Mouse (Mus musculus) embryonic facial prominence, embryonic 14.5 days (tissue): ENCODE measurements around the gene Rep15. TPM values are rescaled to one million over a fixed set of nuclear protein-coding genes. Genes with fewer than 3 reads are reported as not detected.

Experiments used
- ATAC-seq: fragments of 200-750 bp; cut with Nextera tagmentation; 2 replicates; pipeline ENCODE4 v1.8.0; 2017; ENCODE audit warnings: low read depth, moderate number of reproducible peaks, moderate TSS enrichment
- DNase-seq: peaks from one replicate; pipeline ENCODE4 v3.0.0-alpha.2; 2015; ENCODE audit warnings: low spot score
- H3K27ac ChIP-seq: fragments of 300-500 bp; sonication (generic); replicated peaks from 2 replicates; pipeline ENCODE4 v1.5.1; 2014; ENCODE audit warnings: low read depth, mild to moderate bottlenecking, low read length, moderate library complexity
- H3K27me3 ChIP-seq: fragments of 300-500 bp; sonication (generic); replicated peaks from 2 replicates; pipeline ENCODE4 v1.6.1; 2014; ENCODE audit warnings: low read length; ENCODE audit not compliant: control insufficient read depth, insufficient read depth
- H3K36me3 ChIP-seq: fragments of 300-500 bp; sonication (generic); 2 replicates; pipeline ENCODE4 v1.6.1; 2014; ENCODE audit warnings: low read length, mixed read lengths; ENCODE audit not compliant: control insufficient read depth, insufficient read depth
- H3K4me1 ChIP-seq: fragments of 300-500 bp; sonication (generic); 2 replicates; pipeline ENCODE4 v1.6.1; 2014; ENCODE audit warnings: antibody characterized with exemption, low read length; ENCODE audit not compliant: control insufficient read depth, insufficient read depth
- H3K4me2 ChIP-seq: fragments of 300-500 bp; sonication (generic); 2 replicates; pipeline ENCODE4 v1.6.1; 2014; ENCODE audit warnings: low read depth, mild to moderate bottlenecking, low read length, moderate library complexity, mixed read lengths
- H3K4me3 ChIP-seq: fragments of 300-500 bp; sonication (generic); 2 replicates; pipeline ENCODE4 v1.5.1; 2014; ENCODE audit warnings: low read depth, mild to moderate bottlenecking, low read length
- H3K9ac ChIP-seq: fragments of 300-500 bp; sonication (generic); 2 replicates; pipeline ENCODE4 v1.6.1; 2014; ENCODE audit warnings: low read depth, mild to moderate bottlenecking, low read length, moderate library complexity, mixed read lengths
- H3K9me3 ChIP-seq: fragments of 300-500 bp; sonication (generic); 2 replicates; pipeline ENCODE4 v1.6.1; 2016; ENCODE audit warnings: low read length; ENCODE audit not compliant: control insufficient read depth
- WGBS: fragments of 180-500 bp; shearing (Covaris S2); extraction: QIAGEN DNeasy Blood & Tissue Kit; methylation state at CpG from one replicate; pipeline ENCODE4 v1.1.7; 2014; 5-methylcytosine and 5-hydroxymethylcytosine counted together
- polyA plus RNA-seq: library from polyadenylated mRNA; unstranded; fragments of >200 nt; fragmentation: Nextera tagmentation; extraction: Ambion mirVana; gene quantifications from 2 replicates; pipeline ENCODE4 v1.2.1, GENCODE M21; 2014

The Rep15 gene
- 1.00 and 1.4 TPM in 2 replicates for polyA plus RNA-seq

DNA sequence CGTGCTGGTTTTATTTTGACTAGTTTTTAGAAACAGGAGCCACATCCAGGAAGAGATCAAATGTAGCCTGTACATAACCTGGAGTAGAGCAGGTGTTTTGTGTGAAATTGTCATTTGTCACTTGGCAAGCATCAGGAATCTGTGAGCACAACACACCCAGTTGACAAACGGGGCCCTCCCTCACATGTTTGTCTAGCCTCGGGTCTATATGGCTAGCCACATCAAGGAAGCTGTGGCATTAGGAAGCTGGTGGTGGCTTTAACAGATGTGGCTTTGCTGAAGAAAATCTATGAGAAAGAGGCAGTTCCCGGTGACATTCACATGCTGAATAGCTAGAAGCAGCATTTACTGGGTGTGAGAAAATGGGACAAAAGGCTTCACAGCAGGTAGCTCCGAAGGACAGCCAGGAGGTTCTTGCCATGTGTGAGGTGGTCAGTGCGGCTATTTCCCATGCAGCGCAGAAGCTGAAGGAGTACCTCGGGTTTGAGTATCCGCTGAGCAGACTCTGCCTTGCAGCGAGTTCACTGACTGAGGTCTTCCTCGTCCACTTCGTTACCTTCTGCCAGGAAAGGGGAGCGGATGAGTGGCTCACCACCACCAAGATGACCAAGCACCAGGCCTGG lies at the start of gene Rep15:
Rep15 (plus strand) TSS at position 282 of the 623 bp plus-strand sequence.
- 60% methylated on average over 13 of the region's 13 CpGs for WGBS
- Histone ChIP-seq H3K27ac (no peak within 1 kb of the TSS), H3K9ac (no peak within 1 kb of the TSS), H3K9me3 (no peaks in the 10 kb centered on the region), H3K27me3 (no peaks in the 10 kb centered on the region), H3K4me3 (no peak within 1 kb of the TSS), H3K4me2 (no peak within 1 kb of the TSS), H3K36me3 (peaks cover 52% of the 10 kb centered on the region), H3K4me1 (no peaks in the 10 kb centered on the region)
- ATAC-seq (no peak), DNase-seq (no peak)

DNA sequence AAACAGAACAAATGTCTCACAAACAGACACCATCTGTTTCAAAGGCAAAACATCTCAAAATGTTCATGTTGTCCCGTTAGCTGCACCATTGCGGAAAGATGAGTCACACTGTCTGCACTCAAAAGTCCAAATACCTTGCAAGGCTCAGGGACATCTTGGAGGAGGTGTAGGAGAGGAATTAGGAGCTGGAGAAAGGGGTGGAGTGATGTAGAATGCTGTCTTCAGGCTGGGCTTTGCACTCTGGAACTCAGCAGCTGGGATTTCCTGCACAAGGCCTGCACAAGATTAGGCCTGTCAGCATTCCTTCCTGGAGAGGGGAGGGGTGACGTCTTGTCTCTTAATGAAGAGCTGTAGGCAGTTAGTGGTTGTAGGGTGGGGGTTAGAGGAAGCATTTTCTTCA lies 47.8 kb upstream of the Rep15 start:
- no peak overlapping the region for H3K4me3 ChIP-seq
- H3K9me3 ChIP-seq, result no peaks in the 10 kb centered on the region
- 47% methylated on average over 3 of the region's 3 CpGs for WGBS
- peaks cover 3% of the 10 kb centered on the region for H3K4me1 ChIP-seq
- no peak overlapping the region for H3K9ac ChIP-seq
- peaks cover 5% of the 10 kb centered on the region; the same call in 1 of the 2 replicates for H3K36me3 ChIP-seq
- H3K27ac ChIP-seq, result no peak overlapping the region
- peak; percentile 77 for DNase-seq
- no peaks in the 10 kb centered on the region for H3K27me3 ChIP-seq
- peak; percentile 68 for ATAC-seq
- no peak overlapping the region for H3K4me2 ChIP-seq

- 44% methylated on average over 5 of the region's 5 CpGs for WGBS
- Histone ChIP-seq H3K9ac (no peak overlapping the region), H3K4me1 (no peaks in the 10 kb centered on the region), H3K27ac (no peak overlapping the region), H3K36me3 (peaks cover 37% of the 10 kb centered on the region), H3K9me3 (no peaks in the 10 kb centered on the region), H3K4me2 (no peak overlapping the region), H3K27me3 (no peaks in the 10 kb centered on the region), H3K4me3 (no peak overlapping the region)
- peak; percentile 80 for DNase-seq
- ATAC-seq, result no peak
Measured at GRCm38 (mm10) chr6:146994236-146994635, 38.1 kb upstream of the Rep15 start.

DNA sequence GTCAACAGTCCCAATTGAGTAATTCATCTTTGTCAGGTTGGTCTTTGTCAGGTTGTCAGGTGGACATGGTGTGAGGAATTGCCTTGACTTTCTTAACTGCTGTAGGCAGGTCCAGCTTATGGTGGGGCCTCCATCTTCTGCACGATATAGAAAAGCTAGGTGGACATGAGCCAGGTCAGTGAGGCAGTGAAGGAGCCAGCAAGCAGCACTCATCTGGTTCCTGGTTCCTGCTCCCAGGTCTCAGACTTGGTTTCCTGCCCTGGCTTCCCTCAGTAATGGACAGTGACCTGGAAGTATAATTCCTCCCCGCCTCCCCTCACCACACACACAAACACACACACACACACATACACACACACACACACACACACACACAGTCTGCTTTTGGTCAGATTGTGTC lies 37.0 kb upstream of the Rep15 start:
- no peak for ATAC-seq
- no peak overlapping the region for H3K9ac ChIP-seq
- H3K9me3 ChIP-seq, result no peaks in the 10 kb centered on the region
- H3K4me1 ChIP-seq, result no peaks in the 10 kb centered on the region
- H3K36me3 ChIP-seq, result peaks cover 44% of the 10 kb centered on the region
- no peak overlapping the region for H3K27ac ChIP-seq
- WGBS, result 82% methylated on average over 2 of the region's 2 CpGs
- H3K27me3 ChIP-seq, result no peaks in the 10 kb centered on the region
- H3K4me2 ChIP-seq, result no peak overlapping the region
- no peak overlapping the region for H3K4me3 ChIP-seq
- DNase-seq, result no peak

GRCm38 (mm10) chr6:146995878-146996277 lies 36.5 kb upstream of the Rep15 start:
- ATAC-seq (no peak), DNase-seq (no peak)
- H3K4me2 ChIP-seq, result no peak overlapping the region
- no peaks in the 10 kb centered on the region for H3K9me3 ChIP-seq
- 87% methylated on average over 6 of the region's 6 CpGs for WGBS
- H3K27ac ChIP-seq, result no peak overlapping the region
- H3K27me3 ChIP-seq, result no peaks in the 10 kb centered on the region
- H3K9ac ChIP-seq, result no peak overlapping the region
- no peaks in the 10 kb centered on the region for H3K4me1 ChIP-seq
- no peak overlapping the region for H3K4me3 ChIP-seq
- H3K36me3 ChIP-seq, result peaks cover 48% of the 10 kb centered on the region

DNA sequence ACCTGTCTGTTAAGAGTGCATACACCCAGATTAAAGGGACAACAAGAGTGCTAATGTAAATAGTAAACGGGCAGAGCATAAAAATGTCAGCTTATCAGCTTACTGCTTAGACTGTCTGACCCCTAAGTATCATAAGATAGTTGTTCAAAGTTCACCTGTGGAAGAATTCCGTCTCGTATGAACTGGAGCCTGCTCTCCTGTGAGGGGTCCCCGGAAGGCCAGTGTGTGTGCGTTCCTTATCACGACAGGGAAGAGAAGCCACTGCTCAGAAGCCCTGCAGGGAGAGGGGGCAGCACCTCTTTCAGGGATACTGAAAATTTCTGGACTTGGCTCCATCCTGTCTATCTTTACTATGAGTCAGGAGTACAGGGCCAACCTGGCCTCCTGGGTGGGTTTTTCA lies 35.4 kb upstream of the Rep15 start:
- Histone ChIP-seq H3K9me3 (no peaks in the 10 kb centered on the region), H3K4me3 (no peak overlapping the region), H3K9ac (no peak overlapping the region), H3K27ac (no peak overlapping the region), H3K4me2 (no peak overlapping the region), H3K27me3 (no peaks in the 10 kb centered on the region), H3K36me3 (peaks cover 59% of the 10 kb centered on the region), H3K4me1 (no peaks in the 10 kb centered on the region)
- DNase-seq, result no peak
- WGBS, result 87% methylated on average over 6 of the region's 6 CpGs
- ATAC-seq, result no peak

- DNase-seq, result no peak
- ATAC-seq, result no peak
- no peak overlapping the region for H3K27ac ChIP-seq
- WGBS, result 90% methylated on average over 4 of the region's 4 CpGs
- H3K4me1 ChIP-seq, result no peaks in the 10 kb centered on the region
- H3K4me2 ChIP-seq, result no peak overlapping the region
- no peak overlapping the region for H3K9ac ChIP-seq
- no peak overlapping the region for H3K4me3 ChIP-seq
- H3K9me3 ChIP-seq, result no peaks in the 10 kb centered on the region
- no peaks in the 10 kb centered on the region for H3K27me3 ChIP-seq
- peaks cover 60% of the 10 kb centered on the region for H3K36me3 ChIP-seq
Measured at GRCm38 (mm10) chr6:146998710-146999109, 33.7 kb upstream of the Rep15 start.

DNA sequence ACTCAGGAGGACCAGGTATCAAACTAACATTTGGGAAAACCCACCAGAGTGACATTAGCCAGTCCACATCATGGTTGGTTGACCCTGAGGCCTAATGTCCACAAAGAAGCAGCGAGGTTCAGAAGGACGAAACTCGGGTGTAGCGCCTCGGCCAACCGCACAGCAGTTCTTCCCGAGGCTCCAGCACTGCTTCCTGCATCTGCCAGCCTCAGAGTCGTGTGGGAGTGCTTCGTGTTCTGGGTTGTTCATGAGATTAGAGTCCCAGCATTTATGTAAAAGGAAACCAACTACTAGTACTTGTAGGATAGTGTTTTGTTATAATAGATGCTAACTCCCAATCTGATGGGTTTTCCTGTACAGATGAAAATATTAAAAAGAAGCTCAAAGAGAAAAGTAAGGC lies 33.1 kb upstream of the Rep15 start:
- H3K36me3 ChIP-seq, result peaks cover 65% of the 10 kb centered on the region
- H3K4me2 ChIP-seq, result no peak overlapping the region
- H3K4me1 ChIP-seq, result no peaks in the 10 kb centered on the region
- H3K27me3 ChIP-seq, result no peaks in the 10 kb centered on the region
- H3K9me3 ChIP-seq, result no peaks in the 10 kb centered on the region
- ATAC-seq (no peak), DNase-seq (no peak)
- WGBS, result 81% methylated on average over 9 of the region's 9 CpGs
- H3K4me3 ChIP-seq, result no peak overlapping the region
- no peak overlapping the region for H3K27ac ChIP-seq
- no peak overlapping the region for H3K9ac ChIP-seq

- Histone ChIP-seq H3K9ac (no peak overlapping the region), H3K27me3 (no peaks in the 10 kb centered on the region), H3K36me3 (peaks cover 65% of the 10 kb centered on the region), H3K9me3 (no peaks in the 10 kb centered on the region), H3K4me1 (no peaks in the 10 kb centered on the region), H3K4me3 (no peak overlapping the region), H3K27ac (no peak overlapping the region), H3K4me2 (no peak overlapping the region)
- ATAC-seq, result no peak
- no peak for DNase-seq
- 80% methylated on average over 2 of the region's 2 CpGs for WGBS
Measured at GRCm38 (mm10) chr6:146999755-147000154, 32.6 kb upstream of the Rep15 start.
